Mouse (Mus musculus) forebrain, embryonic 13.5 days (tissue): Measurements from ENCODE around the gene Tnpo3. TPM values are rescaled to one million over a fixed set of nuclear protein-coding genes. Genes with fewer than 3 reads are reported as not detected.

Experiments
- ATAC-seq: fragments of 200-750 bp; cut with Nextera tagmentation; 2 replicates; pipeline ENCODE4 v1.8.0; 2017
- H3K27ac ChIP-seq: fragments of 300-500 bp; sonication (generic); 2 replicates; pipeline ENCODE4 v1.5.1; 2015; ENCODE audit warnings: inconsistent platforms, mild to moderate bottlenecking, moderate library complexity
- H3K27me3 ChIP-seq: fragments of 300-500 bp; sonication (generic); 2 replicates; pipeline ENCODE4 v1.6.1; 2015; ENCODE audit warnings: mild to moderate bottlenecking, inconsistent platforms
- H3K36me3 ChIP-seq: fragments of 300-500 bp; sonication (generic); 2 replicates; pipeline ENCODE4 v1.6.1; 2015; ENCODE audit warnings: mild to moderate bottlenecking, inconsistent platforms; ENCODE audit not compliant: poor library complexity, severe bottlenecking
- H3K4me1 ChIP-seq: fragments of 300-500 bp; sonication (generic); 2 replicates; pipeline ENCODE4 v1.6.1; 2015; ENCODE audit warnings: inconsistent platforms
- H3K4me2 ChIP-seq: fragments of 300-500 bp; sonication (generic); 2 replicates; pipeline ENCODE4 v1.6.1; 2015; ENCODE audit warnings: inconsistent platforms, mild to moderate bottlenecking, moderate library complexity
- H3K4me3 ChIP-seq: fragments of 300-500 bp; sonication (generic); 2 replicates; pipeline ENCODE4 v1.5.1; 2015; ENCODE audit warnings: mild to moderate bottlenecking, inconsistent platforms
- H3K9ac ChIP-seq: fragments of 300-500 bp; sonication (generic); 2 replicates; pipeline ENCODE4 v1.6.1; 2015; ENCODE audit warnings: mild to moderate bottlenecking, inconsistent platforms
- H3K9me3 ChIP-seq: fragments of 300-500 bp; sonication (generic); replicated peaks from 2 replicates; pipeline ENCODE4 v1.6.1; 2016; ENCODE audit warnings: inconsistent platforms
- WGBS: fragments of 180-500 bp; shearing (Covaris S2); methylation state at CpG from one replicate; pipeline ENCODE4 v1.1.7; 2015; 5-methylcytosine and 5-hydroxymethylcytosine counted together
- polyA plus RNA-seq: library from polyadenylated mRNA; unstranded; fragments of >200 nt; fragmentation: Nextera tagmentation; extraction: Ambion mirVana; gene quantifications from 2 replicates; pipeline ENCODE4 v1.2.1, GENCODE M21; 2015

Tnpo3 gene
- polyA plus RNA-seq, 1 experiment from 2014 or later: 102 TPM

- H3K27ac ChIP-seq: no peak overlapping the region
- no peak overlapping the region for H3K9ac ChIP-seq
- H3K4me2 ChIP-seq: no peak overlapping the region
- 37% methylated on average over 2 of the region's 2 CpGs for WGBS
- H3K4me3 ChIP-seq: no peak overlapping the region
- H3K36me3 ChIP-seq: no peaks in the 10 kb centered on the region
- H3K4me1 ChIP-seq: 0 out of 2 replicates have a peak, but pooled peaks cover 7% of the 10 kb centered on the region
- no peak for ATAC-seq
- no peaks in the 10 kb centered on the region for H3K9me3 ChIP-seq
- peaks cover 39% of the 10 kb centered on the region for H3K27me3 ChIP-seq
Measured at GRCm38 (mm10) chr6:29497791-29498190, 111.9 kb downstream of the Tnpo3 start.

- no peaks in the 10 kb centered on the region for H3K9me3 ChIP-seq
- no peak overlapping the region for H3K9ac ChIP-seq
- H3K4me3 ChIP-seq: no peak overlapping the region
- no peak overlapping the region for H3K27ac ChIP-seq
- peak overlapping the region; percentile 25; the same call in 1 of the 2 replicates for H3K4me2 ChIP-seq
- peaks cover 44% of the 10 kb centered on the region for H3K27me3 ChIP-seq
- ATAC-seq: no peak
- 15% methylated on average over 24 of the region's 25 CpGs for WGBS
- H3K36me3 ChIP-seq: no peaks in the 10 kb centered on the region
- H3K4me1 ChIP-seq: 0 out of 2 replicates have a peak, but pooled peaks cover 7% of the 10 kb centered on the region
Measured at GRCm38 (mm10) chr6:29496270-29496669, 113.4 kb downstream of the Tnpo3 start.

GRCm38 (mm10) chr6:29494101-29494500 lies 115.6 kb downstream of the Tnpo3 start:
- 0 out of 2 replicates have a peak, but pooled peaks cover 7% of the 10 kb centered on the region for H3K4me1 ChIP-seq
- H3K27ac ChIP-seq: no peak overlapping the region
- peaks cover 43% of the 10 kb centered on the region for H3K27me3 ChIP-seq
- H3K4me2 ChIP-seq: no peak overlapping the region
- no peak overlapping the region for H3K9ac ChIP-seq
- ATAC-seq: no peak
- H3K36me3 ChIP-seq: no peaks in the 10 kb centered on the region
- H3K9me3 ChIP-seq: no peaks in the 10 kb centered on the region
- H3K4me3 ChIP-seq: no peak overlapping the region
- 81% methylated on average over 4 of the region's 4 CpGs for WGBS

Other genes starting within 250 kb of the Tnpo3 start
- gene Opn1sw, start 221.4 kb downstream of the Tnpo3 start, polyA plus RNA-seq: 0.44 TPM in 2 replicates
- 34.3 and 37.0 TPM in 2 replicates for gene Ccdc136, start 213.6 kb downstream of the Tnpo3 start, polyA plus RNA-seq
- 1.5 and 1.6 TPM in 2 replicates for gene Flnc, start 176.6 kb downstream of the Tnpo3 start, polyA plus RNA-seq
- gene Atp6v1f, start 142.2 kb downstream of the Tnpo3 start, polyA plus RNA-seq: 289 and 294 TPM in 2 replicates
- 0.41 and 0.45 TPM in 2 replicates for gene Atp6v1fnb, start 138.4 kb downstream of the Tnpo3 start, polyA plus RNA-seq
- gene Kcp, start 101.9 kb downstream of the Tnpo3 start, polyA plus RNA-seq: 6.3 and 8.0 TPM in 2 replicates
- 1.0 and 1.2 TPM in 2 replicates for gene Irf5, start 83.3 kb downstream of the Tnpo3 start, polyA plus RNA-seq
- 4.3 and 5.6 TPM in 2 replicates for gene Tspan33, start 84.3 kb upstream of the Tnpo3 start, polyA plus RNA-seq
- 20.5 and 21.1 TPM in 2 replicates for gene Smo, start 125.6 kb upstream of the Tnpo3 start, polyA plus RNA-seq
- 11.1 and 12.3 TPM in 2 replicates for gene Ahcyl2, start 158.1 kb upstream of the Tnpo3 start, polyA plus RNA-seq